Mouse (Mus musculus) neural tube, embryonic 10.5 days (tissue): ENCODE measurements around the gene Spata17.
"Not testable (repeated sequence)": the region's sequence is repeated elsewhere in the genome, so short reads cannot be mapped to it uniquely, and the experiment has no call there.

ENCODE experiments used
- DNase-seq: peaks from one replicate; pipeline ENCODE4 v3.0.0-alpha.2; 2017; ENCODE audit warnings: low spot score; ENCODE audit errors: extremely low spot score

Gene Spata17

GRCm38 (mm10) chr1:187175991-187176390 lies 39.3 kb downstream of the Spata17 start:
- DNase-seq = no peak

- DNase-seq = no peak
Observed at GRCm38 (mm10) chr1:187170361-187170760, 44.9 kb downstream of the Spata17 start.

GRCm38 (mm10) chr1:187169646-187170045 lies 45.6 kb downstream of the Spata17 start:
- DNase-seq = no peak

GRCm38 (mm10) chr1:187163571-187163970 lies 51.7 kb downstream of the Spata17 start:
- no peak for DNase-seq

GRCm38 (mm10) chr1:187155658-187156057 lies 59.6 kb downstream of the Spata17 start:
- DNase-seq = no peak

GRCm38 (mm10) chr1:187153681-187154080 lies 61.6 kb downstream of the Spata17 start:
- DNase-seq = no peak

- DNase-seq = no peak
Observed at GRCm38 (mm10) chr1:187152571-187152970, 62.7 kb downstream of the Spata17 start.

GRCm38 (mm10) chr1:187142984-187143383 lies 72.3 kb downstream of the Spata17 start:
- DNase-seq = no peak

- DNase-seq = peak; percentile 32
Observed at GRCm38 (mm10) chr1:187137426-187137825, 77.8 kb downstream of the Spata17 start.

- DNase-seq = no peak
Observed at GRCm38 (mm10) chr1:187135887-187136286, 79.4 kb downstream of the Spata17 start.

- no peak for DNase-seq
Observed at GRCm38 (mm10) chr1:187133841-187134240, 81.4 kb downstream of the Spata17 start.

- no peak for DNase-seq
Observed at GRCm38 (mm10) chr1:187132348-187132747, 82.9 kb downstream of the Spata17 start.

GRCm38 (mm10) chr1:187127548-187127947 lies 87.7 kb downstream of the Spata17 start:
- not testable (repeated sequence) for DNase-seq

- no peak for DNase-seq
Observed at GRCm38 (mm10) chr1:187125733-187126132, 89.5 kb downstream of the Spata17 start.

GRCm38 (mm10) chr1:187124967-187125366 lies 90.3 kb downstream of the Spata17 start:
- no peak for DNase-seq

- no peak for DNase-seq
Observed at GRCm38 (mm10) chr1:187119300-187119699, 96.0 kb downstream of the Spata17 start.

- no peak for DNase-seq
Observed at GRCm38 (mm10) chr1:187118108-187118507, 97.2 kb downstream of the Spata17 start.

GRCm38 (mm10) chr1:187113716-187114115 lies 101.5 kb downstream of the Spata17 start:
- DNase-seq = no peak

- no peak for DNase-seq
Observed at GRCm38 (mm10) chr1:187102130-187102529, 113.1 kb downstream of the Spata17 start.

- no peak for DNase-seq
Observed at GRCm38 (mm10) chr1:187101202-187101601, 114.1 kb downstream of the Spata17 start.

GRCm38 (mm10) chr1:187100624-187101023 lies 114.6 kb downstream of the Spata17 start:
- no peak for DNase-seq

GRCm38 (mm10) chr1:187098285-187098684 lies 117.0 kb downstream of the Spata17 start:
- DNase-seq = no peak

GRCm38 (mm10) chr1:187092546-187092945 lies 122.7 kb downstream of the Spata17 start:
- no peak for DNase-seq
